Mouse (Mus musculus): Measurements from ENCODE around the gene Polr2j. TPM values are rescaled to one million over a fixed set of nuclear protein-coding genes. Genes with fewer than 3 reads are reported as not detected.

Gene Polr2j
- polyA plus RNA-seq, 1 experiment from 2014 or later = 283 TPM

Small RNA genes within 50 kb of the gene (microRNA-seq; reads per million reads assigned to microRNA genes)
- not detected for gene Mir7035

Other genes with a start within 250 kb of the Polr2j start
- gene Hspb1, start 228.7 kb upstream of the Polr2j start, polyA plus RNA-seq (2016; fragmentation: Nextera tagmentation; extraction: Ambion mirVana) = 34.0 and 34.8 TPM in 2 replicates
- 197 and 203 TPM in 2 replicates for gene Ywhag, start 182.0 kb upstream of the Polr2j start, polyA plus RNA-seq (2016; fragmentation: Nextera tagmentation; extraction: Ambion mirVana)
- gene Ssc4d, start 142.1 kb upstream of the Polr2j start, polyA plus RNA-seq (2016; fragmentation: Nextera tagmentation; extraction: Ambion mirVana) = 3.3 and 4.1 TPM in 2 replicates
- gene Zp3, start 136.5 kb upstream of the Polr2j start, polyA plus RNA-seq (2016; fragmentation: Nextera tagmentation; extraction: Ambion mirVana) = not detected in 2 replicates
- 41.5 and 42.3 TPM in 2 replicates for gene Dtx2, start 121.8 kb upstream of the Polr2j start, polyA plus RNA-seq (2016; fragmentation: Nextera tagmentation; extraction: Ambion mirVana)
- gene Upk3b, start 78.1 kb upstream of the Polr2j start, polyA plus RNA-seq (2016; fragmentation: Nextera tagmentation; extraction: Ambion mirVana) = 1.5 and 5.5 TPM in 2 replicates
- 3.5 and 4.9 TPM in 2 replicates for gene Upk3bl, start 62.1 kb upstream of the Polr2j start, polyA plus RNA-seq (2016; fragmentation: Nextera tagmentation; extraction: Ambion mirVana)
- 1.1 and 2.4 TPM in 2 replicates for gene Rasa4, start 32.7 kb upstream of the Polr2j start, polyA plus RNA-seq (2016; fragmentation: Nextera tagmentation; extraction: Ambion mirVana)
- gene Lrwd1, start 19.4 kb downstream of the Polr2j start, polyA plus RNA-seq (2016; fragmentation: Nextera tagmentation; extraction: Ambion mirVana) = 62.4 and 66.4 TPM in 2 replicates
- gene Alkbh4, start 19.5 kb downstream of the Polr2j start, polyA plus RNA-seq (2016; fragmentation: Nextera tagmentation; extraction: Ambion mirVana) = 26.4 and 27.9 TPM in 2 replicates
- gene Orai2, start 54.1 kb downstream of the Polr2j start, polyA plus RNA-seq (2016; fragmentation: Nextera tagmentation; extraction: Ambion mirVana) = 5.5 and 6.6 TPM in 2 replicates
- 66.0 and 75.4 TPM in 2 replicates for gene Prkrip1, start 82.3 kb downstream of the Polr2j start, polyA plus RNA-seq (2016; fragmentation: Nextera tagmentation; extraction: Ambion mirVana)
- gene Sh2b2, start 129.9 kb downstream of the Polr2j start, polyA plus RNA-seq (2016; fragmentation: Nextera tagmentation; extraction: Ambion mirVana) = 14.4 and 17.7 TPM in 2 replicates

Measured in limb, embryonic 10.5 days (tissue).